Mouse (Mus musculus): ENCODE measurements at regions not wholly inside any gene's neighbourhood (a gene's known extent, or its start where the extent isn't known, plus 50 kb on each side); places are given as distances from the start of the nearest gene placed in this dataset.

GRCm38 (mm10) chr2:128434200-128434977, 156.6 kb upstream of the Spdye4c start:
- no peak for DNase-seq (ENCODE audit: low spot score)

GRCm38 (mm10) chr2:128436378-128436777, 154.6 kb upstream of the Spdye4c start:
- DNase-seq (ENCODE audit: low spot score), result no peak

- no peak for DNase-seq (ENCODE audit: low spot score)
Measured at GRCm38 (mm10) chr2:128437698-128438097, 153.3 kb upstream of the Spdye4c start.

- DNase-seq (ENCODE audit: low spot score), result no peak
Measured at GRCm38 (mm10) chr2:128438161-128438822, 152.7 kb upstream of the Spdye4c start.

GRCm38 (mm10) chr2:128438897-128439296, 152.1 kb upstream of the Spdye4c start:
- DNase-seq (ENCODE audit: low spot score), result no peak

- no peak for DNase-seq (ENCODE audit: low spot score)
Measured at GRCm38 (mm10) chr2:128444599-128445011, 146.4 kb upstream of the Spdye4c start.

- DNase-seq (ENCODE audit: low spot score), result no peak
Measured at GRCm38 (mm10) chr2:128445443-128445842, 145.6 kb upstream of the Spdye4c start.

- DNase-seq (ENCODE audit: low spot score), result no peak
Measured at GRCm38 (mm10) chr2:128449294-128449693, 141.7 kb upstream of the Spdye4c start.

- no peak for DNase-seq (ENCODE audit: low spot score)
Measured at GRCm38 (mm10) chr2:128450045-128450444, 141.0 kb upstream of the Spdye4c start.

- no peak for DNase-seq (ENCODE audit: low spot score)
Measured at GRCm38 (mm10) chr2:128451554-128452239, 139.3 kb upstream of the Spdye4c start.

- no peak for DNase-seq (ENCODE audit: low spot score)
Measured at GRCm38 (mm10) chr2:128452582-128452981, 138.4 kb upstream of the Spdye4c start.

GRCm38 (mm10) chr2:128454509-128454908, 136.5 kb upstream of the Spdye4c start:
- DNase-seq (ENCODE audit: low spot score), result no peak

GRCm38 (mm10) chr2:128457591-128458209, 133.3 kb upstream of the Spdye4c start:
- no peak for DNase-seq (ENCODE audit: low spot score)

GRCm38 (mm10) chr2:128465214-128465984, 125.6 kb upstream of the Spdye4c start:
- DNase-seq (ENCODE audit: low spot score), result no peak

- DNase-seq (ENCODE audit: low spot score), result no peak
Measured at GRCm38 (mm10) chr2:128467490-128468245, 123.3 kb upstream of the Spdye4c start.

GRCm38 (mm10) chr2:128468323-128468722, 122.7 kb upstream of the Spdye4c start:
- no peak for DNase-seq (ENCODE audit: low spot score)

- DNase-seq (ENCODE audit: low spot score), result no peak
Measured at GRCm38 (mm10) chr2:128470351-128470750, 120.7 kb upstream of the Spdye4c start.

- no peak for DNase-seq (ENCODE audit: low spot score)
Measured at GRCm38 (mm10) chr2:128473241-128473954, 117.6 kb upstream of the Spdye4c start.

GRCm38 (mm10) chr2:128473997-128474396, 117.0 kb upstream of the Spdye4c start:
- DNase-seq (ENCODE audit: low spot score), result no peak

GRCm38 (mm10) chr2:128477242-128477641, 113.8 kb upstream of the Spdye4c start:
- DNase-seq (ENCODE audit: low spot score), result no peak

All from urinary bladder, postnatal 10 days (tissue).